Mouse (Mus musculus) liver, embryonic 12.5 days (tissue): ENCODE data around the gene Fbrs. TPM values are rescaled to one million over a fixed set of nuclear protein-coding genes. Genes with fewer than 3 reads are reported as not detected.
"Not testable (repeated sequence)": the region's sequence is repeated elsewhere in the genome, so short reads cannot be mapped to it uniquely, and the experiment has no call there.

ENCODE experiments used
- ATAC-seq: fragments of 200-750 bp; cut with Nextera tagmentation; 2 replicates; pipeline ENCODE4 v1.8.0; 2017; ENCODE audit warnings: moderate number of reproducible peaks, mild to moderate bottlenecking, moderate library complexity
- H3K27ac ChIP-seq: fragments of 300-500 bp; sonication (generic); 2 replicates; pipeline ENCODE4 v1.5.1; 2016; ENCODE audit warnings: mild to moderate bottlenecking
- H3K27me3 ChIP-seq: fragments of 300-500 bp; sonication (generic); replicated peaks from 2 replicates; pipeline ENCODE4 v1.6.1; 2016; ENCODE audit warnings: mild to moderate bottlenecking, moderate library complexity
- H3K36me3 ChIP-seq: fragments of 300-500 bp; sonication (generic); 2 replicates; pipeline ENCODE4 v1.6.1; 2016; ENCODE audit warnings: mild to moderate bottlenecking, moderate library complexity
- H3K4me1 ChIP-seq: fragments of 300-500 bp; sonication (generic); 2 replicates; pipeline ENCODE4 v1.6.1; 2016
- H3K4me2 ChIP-seq: fragments of 300-500 bp; sonication (generic); 2 replicates; pipeline ENCODE4 v1.6.1; 2016; ENCODE audit warnings: mild to moderate bottlenecking, moderate library complexity
- H3K4me3 ChIP-seq: fragments of 300-500 bp; sonication (generic); 2 replicates; pipeline ENCODE4 v1.5.1; 2016; ENCODE audit warnings: mild to moderate bottlenecking, moderate library complexity
- H3K9ac ChIP-seq: fragments of 300-500 bp; sonication (generic); 2 replicates; pipeline ENCODE4 v1.6.1; 2016; ENCODE audit warnings: mild to moderate bottlenecking, moderate library complexity
- H3K9me3 ChIP-seq: fragments of 300-500 bp; sonication (generic); replicated peaks from 2 replicates; pipeline ENCODE4 v1.6.1; 2016; ENCODE audit warnings: mild to moderate bottlenecking, moderate library complexity
- WGBS: fragments of 180-500 bp; shearing (Covaris S2); methylation state at CpG from one replicate; pipeline ENCODE4 v1.1.7; 2016; ENCODE audit not compliant: insufficient replicate concordance; 5-methylcytosine and 5-hydroxymethylcytosine counted together
- polyA plus RNA-seq: library from polyadenylated mRNA; unstranded; fragments of >200 nt; fragmentation: Nextera tagmentation; extraction: Ambion mirVana; gene quantifications from 2 replicates; pipeline ENCODE4 v1.2.1, GENCODE M21; 2016

The Fbrs gene
- polyA plus RNA-seq, 1 experiment from 2014 or later, result 8.1 TPM

- H3K4me3 ChIP-seq, H3K27me3 ChIP-seq, H3K9ac ChIP-seq, H3K4me2 ChIP-seq, H3K9me3 ChIP-seq: not testable (repeated sequence)
- 0 out of 2 replicates have a peak overlapping the region, but pooled peaks have one; percentile 15 for H3K27ac ChIP-seq
- 77% methylated on average over 2 of the region's 2 CpGs for WGBS
- ATAC-seq, result peak; percentile 57; the same call in 1 of the 2 replicates
- peaks cover 26% of the 10 kb centered on the region for H3K4me1 ChIP-seq
- H3K36me3 ChIP-seq, result peaks cover 60% of the 10 kb centered on the region
Measured at GRCm38 (mm10) chr7:127465670-127466069, 13.3 kb upstream of the Fbrs start.

DNA sequence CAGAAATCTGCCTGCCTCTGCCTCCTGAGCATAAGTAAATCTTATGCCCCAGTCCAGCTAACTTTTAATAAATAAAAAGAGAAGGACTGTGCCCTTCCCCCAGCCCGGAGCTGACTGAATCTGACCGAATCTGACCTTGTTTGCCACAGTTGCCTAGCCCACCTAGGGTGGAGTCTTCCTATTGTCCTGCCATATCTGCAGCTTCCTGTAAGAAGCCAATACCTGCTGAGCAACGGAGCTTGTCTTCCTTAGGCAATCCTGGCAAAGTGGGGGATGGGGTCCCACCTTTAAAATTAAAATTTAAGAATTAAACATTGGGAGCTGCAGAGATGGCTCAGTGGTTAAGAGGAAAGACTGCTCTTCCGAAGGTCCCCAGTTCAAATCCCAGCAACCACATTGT is 12.4 kb upstream of the Fbrs start:
- 82% methylated on average over 4 of the region's 4 CpGs for WGBS
- Histone ChIP-seq H3K9me3 (0 out of 2 replicates have a peak, but pooled peaks cover 5% of the 10 kb centered on the region), H3K27me3 (no peaks in the 10 kb centered on the region), H3K27ac (no peak overlapping the region), H3K36me3 (peaks cover 52% of the 10 kb centered on the region), H3K4me2 (no peak overlapping the region), H3K9ac (no peak overlapping the region), H3K4me1 (peaks cover 26% of the 10 kb centered on the region), H3K4me3 (no peak overlapping the region)
- ATAC-seq, result no peak

GRCm38 (mm10) chr7:127470011-127470715 is 8.8 kb upstream of the Fbrs start:
- Histone ChIP-seq H3K4me1 (peaks cover 36% of the 10 kb centered on the region), H3K9me3 (0 out of 2 replicates have a peak, but pooled peaks cover 5% of the 10 kb centered on the region), H3K4me3 (peak overlapping the region; percentile 90), H3K27me3 (no peaks in the 10 kb centered on the region), H3K36me3 (peaks cover 62% of the 10 kb centered on the region), H3K4me2 (peak overlapping the region; percentile 92), H3K27ac (peak overlapping the region; percentile 99), H3K9ac (peak overlapping the region; percentile 95)
- ATAC-seq, result 0 out of 2 replicates have a peak, but pooled peaks have one; percentile 33
- 9% methylated on average over 10 of the region's 10 CpGs for WGBS

DNA sequence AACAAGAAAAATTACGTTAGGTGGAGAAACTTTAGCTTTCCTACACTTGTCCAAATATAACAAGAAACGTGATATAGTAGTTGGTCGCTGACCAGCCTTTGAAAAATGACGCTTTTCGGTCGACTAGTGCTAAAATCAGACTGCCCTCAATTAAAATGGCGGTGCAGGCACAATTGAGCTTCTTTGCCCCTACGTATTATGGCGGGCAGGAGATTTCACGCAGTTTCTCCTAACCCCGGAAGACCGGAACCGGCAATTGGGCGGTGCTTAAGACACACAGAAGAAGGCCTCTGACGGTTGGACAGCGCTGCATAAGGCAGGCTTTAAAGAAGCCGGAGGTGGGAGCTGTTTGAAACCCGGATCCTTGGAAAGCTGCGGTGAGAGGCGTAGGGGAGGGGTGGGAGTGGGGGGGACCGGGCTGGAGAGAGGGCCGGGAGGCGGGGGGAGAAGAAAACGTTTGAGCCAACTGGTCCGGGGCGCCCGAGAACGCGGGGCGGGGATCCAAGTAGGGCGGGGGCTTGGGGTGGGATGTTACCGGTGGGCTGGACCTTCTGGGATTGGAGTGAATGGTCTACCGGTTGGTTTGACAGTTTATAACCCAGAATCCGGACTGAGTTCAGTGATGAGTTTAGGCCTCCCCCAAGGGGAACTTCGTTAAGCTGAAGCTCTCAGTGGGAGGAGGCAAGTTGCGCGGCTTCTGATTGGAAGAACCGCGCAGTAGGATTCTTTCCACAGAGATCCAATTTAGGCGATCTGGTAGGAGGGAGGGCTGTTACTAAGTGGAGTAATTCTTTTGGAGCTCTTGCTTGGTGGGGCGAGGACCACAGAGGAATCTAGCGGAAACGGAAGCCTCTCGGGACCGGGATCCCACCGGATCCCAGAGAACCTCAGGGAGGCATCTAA is 8.0 kb upstream of the Fbrs start:
- H3K4me3 ChIP-seq, result peak overlapping the region; percentile 90
- under 1% methylated on average over 46 of the region's 46 CpGs for WGBS
- peaks cover 63% of the 10 kb centered on the region for H3K36me3 ChIP-seq
- peak overlapping the region; percentile 92 for H3K4me2 ChIP-seq
- no peaks in the 10 kb centered on the region for H3K27me3 ChIP-seq
- peak; percentile 90 for ATAC-seq
- peaks cover 32% of the 10 kb centered on the region for H3K4me1 ChIP-seq
- H3K9me3 ChIP-seq, result 0 out of 2 replicates have a peak, but pooled peaks cover 5% of the 10 kb centered on the region
- H3K9ac ChIP-seq, result peak overlapping the region; percentile 95
- H3K27ac ChIP-seq, result peak overlapping the region; percentile 99

GRCm38 (mm10) chr7:127471646-127472010 is 7.4 kb upstream of the Fbrs start:
- Histone ChIP-seq H3K27ac (peak overlapping the region; percentile 99), H3K27me3 (no peaks in the 10 kb centered on the region), H3K4me1 (peaks cover 37% of the 10 kb centered on the region), H3K9ac (peak overlapping the region; percentile 95), H3K9me3 (0 out of 2 replicates have a peak, but pooled peaks cover 5% of the 10 kb centered on the region), H3K4me2 (peak overlapping the region; percentile 92), H3K4me3 (peak overlapping the region; percentile 90), H3K36me3 (peaks cover 64% of the 10 kb centered on the region)
- peak; percentile 42 for ATAC-seq
- WGBS, result under 1% methylated on average over 24 of the region's 25 CpGs

DNA sequence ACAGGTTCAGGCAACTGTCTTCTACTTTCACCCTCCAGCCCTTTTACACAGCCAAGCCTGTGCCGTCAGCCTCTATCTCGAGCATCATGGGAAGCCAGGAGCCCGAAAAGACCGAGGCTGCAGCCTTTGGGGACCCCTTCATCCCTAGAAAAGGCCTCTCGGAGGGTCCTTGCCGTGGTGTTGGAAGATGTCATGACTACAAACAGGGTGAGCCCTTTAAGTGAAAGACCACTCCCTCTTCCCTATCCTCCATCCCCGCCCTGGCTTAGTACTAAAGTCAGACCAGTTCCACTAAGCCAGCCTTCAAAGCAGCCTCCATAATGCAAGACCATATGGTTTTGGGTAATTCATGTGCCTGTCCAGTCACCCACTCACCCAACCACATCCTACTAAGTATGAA is 6.9 kb upstream of the Fbrs start:
- H3K9ac ChIP-seq, result peak overlapping the region; percentile 95
- H3K4me1 ChIP-seq, result peaks cover 41% of the 10 kb centered on the region
- WGBS, result 5% methylated on average over 7 of the region's 7 CpGs
- H3K4me3 ChIP-seq, result peak overlapping the region; percentile 90
- H3K27ac ChIP-seq, result peak overlapping the region; percentile 99
- ATAC-seq, result no peak
- peak overlapping the region; percentile 92 for H3K4me2 ChIP-seq
- H3K9me3 ChIP-seq, result 0 out of 2 replicates have a peak, but pooled peaks cover 5% of the 10 kb centered on the region
- H3K36me3 ChIP-seq, result peaks cover 62% of the 10 kb centered on the region
- H3K27me3 ChIP-seq, result no peaks in the 10 kb centered on the region

GRCm38 (mm10) chr7:127473705-127474104 is 5.3 kb upstream of the Fbrs start:
- 89% methylated on average over 5 of the region's 5 CpGs for WGBS
- Histone ChIP-seq H3K4me1 (peaks cover 48% of the 10 kb centered on the region), H3K4me3 (no peak overlapping the region), H3K9me3 (no peaks in the 10 kb centered on the region), H3K27me3 (no peaks in the 10 kb centered on the region), H3K4me2 (no peak overlapping the region), H3K27ac (no peak overlapping the region), H3K9ac (no peak overlapping the region), H3K36me3 (peaks cover 50% of the 10 kb centered on the region)
- ATAC-seq, result no peak

GRCm38 (mm10) chr7:127474378-127475070 is 4.5 kb upstream of the Fbrs start:
- Histone ChIP-seq H3K36me3 (peaks cover 46% of the 10 kb centered on the region), H3K27me3 (no peaks in the 10 kb centered on the region), H3K4me1 (peaks cover 44% of the 10 kb centered on the region), H3K9ac (no peak overlapping the region), H3K27ac (no peak overlapping the region), H3K4me2 (no peak overlapping the region), H3K9me3 (no peaks in the 10 kb centered on the region), H3K4me3 (no peak overlapping the region)
- ATAC-seq, result no peak
- WGBS, result 82% methylated on average over 6 of the region's 6 CpGs

- 90% methylated on average over 11 of the region's 11 CpGs for WGBS
- H3K36me3 ChIP-seq, result peaks cover 51% of the 10 kb centered on the region
Measured at GRCm38 (mm10) chr7:127475186-127475740, 3.7 kb upstream of the Fbrs start.

GRCm38 (mm10) chr7:127476336-127476735 is 2.7 kb upstream of the Fbrs start:
- Histone ChIP-seq H3K27me3 (no peaks in the 10 kb centered on the region), H3K9ac (no peak overlapping the region; the same call in 1 of the 2 replicates), H3K9me3 (no peaks in the 10 kb centered on the region), H3K4me1 (peaks cover 54% of the 10 kb centered on the region), H3K27ac (peak overlapping the region; percentile 98; the same call in 1 of the 2 replicates), H3K4me3 (peak overlapping the region; percentile 95), H3K4me2 (peak overlapping the region; percentile 95), H3K36me3 (peaks cover 61% of the 10 kb centered on the region)
- 89% methylated on average over 11 of the region's 11 CpGs for WGBS
- ATAC-seq, result no peak

More at GRCm38 (mm10) chr7:127475186-127475740, 3.7 kb upstream of the Fbrs start:
- Histone ChIP-seq H3K4me1 (peaks cover 44% of the 10 kb centered on the region), H3K4me3 (no peak overlapping the region), H3K4me2 (no peak overlapping the region), H3K9ac (no peak overlapping the region), H3K9me3 (no peaks in the 10 kb centered on the region), H3K27me3 (no peaks in the 10 kb centered on the region), H3K27ac (peak overlapping the region; percentile 45; the same call in 1 of the 2 replicates)
- no peak for ATAC-seq

DNA sequence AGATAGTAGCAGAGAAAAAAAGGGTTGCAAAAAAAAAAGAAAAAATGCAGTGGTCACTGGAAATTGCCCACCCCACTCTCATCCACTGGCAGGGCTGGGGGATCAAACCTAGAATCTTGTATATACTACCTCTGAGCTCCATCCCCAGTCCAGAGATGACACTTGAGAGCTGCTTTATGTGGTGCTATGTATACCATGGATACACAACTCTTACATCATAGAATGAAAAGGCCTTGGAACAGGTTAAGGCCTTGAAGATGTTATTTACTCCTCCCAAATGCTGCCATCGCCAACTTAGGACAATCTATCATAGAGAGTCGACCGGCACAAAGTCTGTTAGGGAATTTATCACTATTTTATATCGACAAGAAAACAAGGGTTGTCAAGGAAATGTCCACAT is 2.1 kb upstream of the Fbrs start:
- Histone ChIP-seq H3K4me2 (peak overlapping the region; percentile 95), H3K4me1 (peaks cover 58% of the 10 kb centered on the region), H3K9me3 (no peaks in the 10 kb centered on the region), H3K4me3 (peak overlapping the region; percentile 95), H3K27me3 (no peaks in the 10 kb centered on the region), H3K36me3 (peaks cover 66% of the 10 kb centered on the region), H3K27ac (peak overlapping the region; percentile 98), H3K9ac (peak overlapping the region; percentile 73)
- ATAC-seq, result no peak
- WGBS, result 67% methylated on average over 4 of the region's 4 CpGs
